Mouse (Mus musculus): ENCODE data around the gene Pomp.

Gene Pomp

DNA sequence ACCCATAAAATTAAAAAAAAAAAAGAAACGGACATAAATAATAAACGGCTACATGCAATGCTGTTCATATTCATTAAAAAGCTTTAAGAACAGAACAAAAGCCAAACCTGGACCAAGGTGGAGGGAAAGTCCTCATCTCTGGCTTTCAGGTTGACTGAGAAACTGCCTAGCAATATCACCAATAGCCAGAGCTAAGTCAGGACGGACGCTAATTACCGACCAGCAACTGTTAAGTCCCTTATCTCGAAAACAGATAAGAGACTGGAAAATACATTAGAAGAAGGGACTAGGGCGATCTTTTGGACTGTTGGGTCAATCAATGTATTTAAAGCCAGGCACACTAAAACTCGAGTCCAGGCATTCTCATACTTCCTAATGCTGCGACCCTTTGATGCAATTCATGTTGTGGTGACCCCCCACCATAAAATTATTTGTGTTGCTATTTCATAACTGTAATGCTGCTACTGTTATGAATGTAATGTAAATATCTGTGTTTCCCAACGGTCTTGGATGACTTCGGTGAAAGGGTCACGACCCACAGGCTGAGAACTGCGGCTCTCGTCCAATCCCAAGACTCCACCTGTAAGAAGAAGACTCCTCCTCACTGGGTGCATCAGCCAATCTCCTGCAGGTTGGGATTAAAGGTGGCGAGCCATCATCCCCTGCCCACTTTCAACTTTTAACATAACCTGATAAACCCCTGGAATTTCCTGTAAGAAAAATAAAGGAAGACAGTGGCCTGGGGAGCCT lies 41.9 kb downstream of the Pomp start:
- DNase-seq (ENCODE audit: low spot score in 2 of 2), result no peak

- no peak for DNase-seq (ENCODE audit: low spot score in 2 of 2)
Measured at GRCm38 (mm10) chr5:147903166-147903565, 42.9 kb downstream of the Pomp start.

GRCm38 (mm10) chr5:147907144-147907543 lies 46.9 kb downstream of the Pomp start:
- no peak for DNase-seq (ENCODE audit: low spot score in 2 of 2)

- no peak for DNase-seq (ENCODE audit: low spot score in 2 of 2)
Measured at GRCm38 (mm10) chr5:147907851-147908250, 47.6 kb downstream of the Pomp start.

GRCm38 (mm10) chr5:147910807-147911509 lies 50.7 kb downstream of the Pomp start:
- DNase-seq (ENCODE audit: low spot score in 2 of 2), result no peak

DNA sequence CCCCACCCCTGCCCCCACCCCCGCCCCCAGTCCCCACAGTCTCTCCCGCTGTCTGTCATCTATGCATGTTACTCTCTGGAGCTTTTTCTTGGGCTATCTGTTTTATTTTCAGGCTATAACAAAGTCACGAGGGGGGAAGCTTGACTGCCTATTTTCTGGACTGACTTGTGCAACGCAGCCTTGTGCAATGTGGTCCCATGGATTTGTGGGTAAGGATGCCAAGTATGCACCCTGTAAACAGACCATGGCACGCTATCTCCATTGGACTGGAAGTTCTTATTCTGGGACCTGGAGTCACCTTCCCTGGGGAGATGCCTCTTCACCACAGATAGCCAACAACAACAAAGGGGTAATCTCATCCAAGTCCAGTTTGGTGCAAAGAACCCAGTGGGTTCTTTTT lies 51.5 kb downstream of the Pomp start:
- DNase-seq (ENCODE audit: low spot score in 2 of 2), result no peak

DNA sequence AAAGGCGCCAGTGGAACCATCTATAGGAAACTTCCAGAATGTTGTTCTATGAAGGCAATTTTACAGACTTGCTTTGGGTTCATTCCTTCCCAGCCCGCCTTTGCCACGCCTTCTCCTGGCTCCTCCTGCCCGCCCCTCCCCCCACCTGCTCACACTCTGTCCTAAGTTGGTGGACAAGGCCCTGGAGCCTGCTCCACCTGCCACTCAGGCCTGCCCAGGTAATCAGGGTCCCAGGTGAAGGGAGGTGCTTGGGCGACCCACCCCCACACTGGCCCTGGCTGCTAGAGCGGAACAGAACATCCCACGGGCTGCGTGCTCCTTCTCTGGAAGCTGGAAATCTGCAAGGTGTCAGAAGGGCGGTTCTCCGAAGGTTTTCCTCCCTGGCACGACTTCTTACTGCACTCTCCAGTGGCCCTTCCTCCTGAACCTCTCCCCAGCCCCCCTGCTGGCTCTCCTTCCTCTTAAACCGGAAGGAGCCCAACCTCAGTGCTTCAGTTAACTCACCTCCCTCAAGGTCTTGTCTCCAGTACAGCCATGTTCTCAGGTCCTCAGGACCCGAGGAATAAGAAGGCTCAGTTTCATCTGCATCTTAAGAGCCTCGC lies 53.1 kb downstream of the Pomp start:
- DNase-seq (ENCODE audit: low spot score in 2 of 2), result no peak

GRCm38 (mm10) chr5:147915038-147915566 lies 54.8 kb downstream of the Pomp start:
- no peak for DNase-seq (ENCODE audit: low spot score in 2 of 2)

- DNase-seq (ENCODE audit: low spot score in 2 of 2), result no peak
Measured at GRCm38 (mm10) chr5:147916171-147916570, 55.9 kb downstream of the Pomp start.

DNA sequence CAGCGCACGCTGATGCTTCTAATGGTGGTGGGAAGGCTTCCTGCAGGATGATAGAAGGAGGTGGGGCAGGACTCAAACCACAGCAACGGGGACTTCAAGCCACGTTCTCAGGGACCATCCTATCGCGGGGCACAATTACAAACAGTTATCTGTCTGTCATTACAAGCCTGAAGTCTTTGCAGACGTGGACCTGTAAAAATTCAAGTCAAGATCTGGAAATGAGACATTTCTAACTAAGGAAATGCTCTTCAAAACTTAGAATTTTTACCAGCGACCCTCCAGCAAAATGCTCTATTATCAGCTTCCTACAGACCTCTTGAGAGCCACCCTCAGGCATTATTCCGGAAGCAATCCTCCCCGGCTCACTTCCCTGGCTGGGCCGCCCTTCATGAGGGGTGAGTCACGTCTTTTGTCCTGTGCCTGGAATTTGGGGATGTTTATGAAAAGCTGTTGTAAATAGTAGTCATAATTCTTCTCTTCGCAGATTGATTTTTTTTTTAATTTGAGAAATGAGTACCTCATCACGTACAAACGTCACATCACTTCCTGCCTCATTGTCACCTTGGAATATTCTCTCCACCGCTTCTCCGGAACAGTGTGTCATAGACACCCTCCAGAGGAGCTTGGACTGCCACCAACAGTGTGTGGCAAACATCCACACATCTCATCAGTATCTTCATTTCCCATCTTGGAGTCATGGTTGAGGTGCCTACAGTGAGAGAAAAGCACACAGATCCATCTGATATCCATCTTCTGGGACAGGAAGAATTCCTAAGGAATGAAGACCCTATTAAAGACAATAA lies 58.0 kb downstream of the Pomp start:
- no peak for DNase-seq (ENCODE audit: low spot score in 2 of 2)

- no peak for DNase-seq (ENCODE audit: low spot score in 2 of 2)
Measured at GRCm38 (mm10) chr5:147924621-147925020, 64.4 kb downstream of the Pomp start.

Data from cerebellum, postnatal 4 days (tissue).